Comparison of ENCODE assay signal across 28 mouse cellular contexts in genomic region chr11:118985571-118985970, GRCm38 (mm10). TPM values are rescaled to one million over a fixed set of nuclear protein-coding genes. Genes with fewer than 3 reads are reported as not detected.
DNase-seq lines count a peak whose midpoint lies in the region; ATAC-seq and TF ChIP-seq lines count a peak whose summit lies in the region.
"Had no signal": no experiment of that assay in that cellular context is flagged by ENCODE, and none has a peak within 500 bp of the region (broad histone marks: within the 10 kb centered on the region; RNA-seq: fewer than 3 reads in every experiment).

No protein-coding gene starts in this region.

- H3K4me3 ChIP-seq in intestine, embryonic 15.5 days (replicated peaks) = no peak overlapping the region
- no peak overlapping the region for H3K4me3 ChIP-seq in small intestine, adult 2 months (ENCODE audit: low read depth, low read length)
- no peak overlapping the region for H3K4me3 ChIP-seq in forebrain, embryonic 15.5 days
- H3K4me3 ChIP-seq: embryonic facial prominence, embryonic 10.5 days; embryonic facial prominence, embryonic 13.5 days; forebrain, embryonic 10.5 days; forebrain, embryonic 13.5 days; heart, embryonic 12.5 days; heart, embryonic 15.5 days; hindbrain, embryonic 10.5 days; hindbrain, embryonic 13.5 days had no signal

- no peak overlapping the region for H3K9ac ChIP-seq in intestine, embryonic 15.5 days
- H3K9ac ChIP-seq in forebrain, embryonic 15.5 days (replicated peaks) = no peak overlapping the region
- H3K9ac ChIP-seq: embryonic facial prominence, embryonic 13.5 days; forebrain, embryonic 13.5 days; heart, embryonic 12.5 days; heart, embryonic 15.5 days; hindbrain, embryonic 13.5 days had no signal

- TF ChIP-seq POLR2A in small intestine, adult 2 months (IDR thresholded peaks at IDR 0.05; ENCODE audit: low read depth, low read length) = no peak

- H3K27ac ChIP-seq in intestine, embryonic 15.5 days = no peak overlapping the region
- peak overlapping the region; percentile 79 for H3K27ac ChIP-seq in small intestine, adult 2 months (ENCODE audit: insufficient read depth, low read depth, low read length)
- no peak overlapping the region for H3K27ac ChIP-seq in forebrain, embryonic 15.5 days (replicated peaks)
- H3K27ac ChIP-seq: embryonic facial prominence, embryonic 10.5 days; embryonic facial prominence, embryonic 13.5 days; forebrain, embryonic 10.5 days; forebrain, embryonic 13.5 days; heart, embryonic 15.5 days; hindbrain, embryonic 10.5 days; hindbrain, embryonic 13.5 days had no signal

- WGBS in intestine, embryonic 15.5 days = 44% methylated on average over 5 of the region's 5 CpGs
- 48% methylated on average over 5 of the region's 5 CpGs for WGBS in small intestine, adult 2 months
- 55% methylated on average over 5 of the region's 5 CpGs for WGBS in forebrain, embryonic 15.5 days

- no peak overlapping the region for H3K4me2 ChIP-seq in intestine, embryonic 15.5 days (replicated peaks)
- no peak overlapping the region for H3K4me2 ChIP-seq in forebrain, embryonic 15.5 days (replicated peaks)
- H3K4me2 ChIP-seq: embryonic facial prominence, embryonic 13.5 days; forebrain, embryonic 13.5 days; heart, embryonic 12.5 days; heart, embryonic 15.5 days; hindbrain, embryonic 13.5 days had no signal

- peaks cover 4% of the 10 kb centered on the region; the same call in 1 of the 2 replicates for H3K4me1 ChIP-seq in intestine, embryonic 15.5 days (replicated peaks)
- H3K4me1 ChIP-seq in small intestine, adult 2 months (ENCODE audit: control insufficient read depth, insufficient read depth, insufficient read length, low read length) = peaks cover 36% of the 10 kb centered on the region
- H3K4me1 ChIP-seq in forebrain, embryonic 15.5 days = no peaks in the 10 kb centered on the region
- H3K4me1 ChIP-seq: forebrain, embryonic 13.5 days; heart, embryonic 15.5 days had no signal

- TF ChIP-seq CTCF in small intestine, adult 2 months (IDR thresholded peaks at IDR 0.05; ENCODE audit: extremely low read depth, insufficient read length, insufficient replicate concordance, low read depth, low read length) = no peak

- no peaks in the 10 kb centered on the region for H3K27me3 ChIP-seq in intestine, embryonic 15.5 days (replicated peaks)
- H3K27me3 ChIP-seq in small intestine, adult 2 months (ENCODE audit: control insufficient read depth, insufficient read depth, low read length) = no peaks in the 10 kb centered on the region
- H3K27me3 ChIP-seq in forebrain, embryonic 15.5 days = no peaks in the 10 kb centered on the region
- H3K27me3 ChIP-seq: embryonic facial prominence, embryonic 13.5 days; forebrain, embryonic 13.5 days; hindbrain, embryonic 13.5 days had no signal

- no peaks in the 10 kb centered on the region for H3K36me3 ChIP-seq in intestine, embryonic 15.5 days
- peaks cover 6% of the 10 kb centered on the region for H3K36me3 ChIP-seq in small intestine, adult 2 months (ENCODE audit: control insufficient read depth, insufficient read depth, low read length)
- H3K36me3 ChIP-seq in forebrain, embryonic 15.5 days = no peaks in the 10 kb centered on the region
- H3K36me3 ChIP-seq: embryonic facial prominence, embryonic 10.5 days; embryonic facial prominence, embryonic 13.5 days; forebrain, embryonic 10.5 days; G1E; heart, embryonic 12.5 days; heart, embryonic 15.5 days; hindbrain, embryonic 10.5 days; hindbrain, embryonic 13.5 days had no signal

- ATAC-seq in intestine, embryonic 15.5 days = peak; percentile 27
- ATAC-seq in forebrain, embryonic 15.5 days (replicated peaks) = no peak
- ATAC-seq: forebrain, embryonic 13.5 days; hindbrain, embryonic 16.5 days had no signal

- peak; percentile 38 for DNase-seq in ES-CJ7 (ENCODE audit: low read depth, low spot score)
- peak; percentile 63 for DNase-seq in Muller cell, postnatal 12 days (ENCODE audit: inconsistent ontology term)
- DNase-seq in yolk sac, embryonic 10.5 days (ENCODE audit: low spot score) = no peak
- DNase-seq: adrenal gland, postnatal 14 days; cerebellum, adult 11-12 months; cerebellum, adult 8-10 months; cerebellum, postnatal 10 days; cerebellum, postnatal 36 days; embryo, embryonic 11 days; gastrocnemius, postnatal 25 days; heart, adult 18-20 months; heart, postnatal 10 days; heart, postnatal 36 days; kidney, adult 11 months had no signal

- no peaks in the 10 kb centered on the region for H3K9me3 ChIP-seq in intestine, embryonic 15.5 days
- H3K9me3 ChIP-seq in forebrain, embryonic 15.5 days = no peaks in the 10 kb centered on the region
- H3K9me3 ChIP-seq: embryonic facial prominence, embryonic 10.5 days; embryonic facial prominence, embryonic 13.5 days; forebrain, embryonic 10.5 days; forebrain, embryonic 13.5 days; heart, embryonic 12.5 days; heart, embryonic 15.5 days; hindbrain, embryonic 10.5 days; hindbrain, embryonic 13.5 days had no signal

RNA-seq across cellular contexts. Expression of gene Enpp7, which starts 2.4 kb away (rescaled TPM):
- polyA plus RNA-seq in intestine, embryonic 15.5 days (2015; fragmentation: Nextera tagmentation; extraction: Ambion mirVana) = 0.09 and 0.25 TPM in 2 replicates
- 10.8 and 2,214 TPM in 2 replicates for polyA plus RNA-seq in small intestine, adult 2 months (2012; rRNA removed)
- polyA plus RNA-seq in forebrain, embryonic 15.5 days (2015; fragmentation: Nextera tagmentation; extraction: Ambion mirVana) = not detected in 2 replicates
- polyA plus RNA-seq: cortical plate, adult 2 months; embryonic facial prominence, embryonic 10.5 days; embryonic facial prominence, embryonic 13.5 days; forebrain, embryonic 10.5 days; forebrain, embryonic 13.5 days; G1E; heart, embryonic 12.5 days; heart, embryonic 15.5 days; hindbrain, embryonic 10.5 days; hindbrain, embryonic 13.5 days; hindbrain, embryonic 16.5 days had no signal

RNA-seq across cellular contexts. Expression of gene Cbx2, which starts 37.2 kb away (rescaled TPM):
- polyA plus RNA-seq in intestine, embryonic 15.5 days (2015; fragmentation: Nextera tagmentation; extraction: Ambion mirVana) = 24.8 and 27.0 TPM in 2 replicates
- 1.6 and 3.1 TPM in 2 replicates for polyA plus RNA-seq in small intestine, adult 2 months (2012; rRNA removed)
- polyA plus RNA-seq in forebrain, embryonic 15.5 days (2015; fragmentation: Nextera tagmentation; extraction: Ambion mirVana) = 30.4 and 31.8 TPM in 2 replicates
- polyA plus RNA-seq: G1E had no signal

RNA-seq across cellular contexts. Expression of gene Cbx8, which starts 55.2 kb away (rescaled TPM):
- polyA plus RNA-seq in intestine, embryonic 15.5 days (2015; fragmentation: Nextera tagmentation; extraction: Ambion mirVana) = 7.4 and 7.9 TPM in 2 replicates
- 4.4 and 4.7 TPM in 2 replicates for polyA plus RNA-seq in small intestine, adult 2 months (2012; rRNA removed)
- 13.8 and 14.1 TPM in 2 replicates for polyA plus RNA-seq in forebrain, embryonic 15.5 days (2015; fragmentation: Nextera tagmentation; extraction: Ambion mirVana)
- polyA plus RNA-seq: G1E had no signal
